Mouse (Mus musculus) limb, embryonic 15.5 days (tissue): Measurements from ENCODE around the gene Sfpq. TPM values are rescaled to one million over a fixed set of nuclear protein-coding genes. Genes with fewer than 3 reads are reported as not detected.
"Not testable (repeated sequence)": the region's sequence is repeated elsewhere in the genome, so short reads cannot be mapped to it uniquely, and the experiment has no call there.

Source experiments
- ATAC-seq: fragments of 200-750 bp; cut with Nextera tagmentation; 2 replicates; pipeline ENCODE4 v1.8.0; 2017; ENCODE audit warnings: low read depth, moderate TSS enrichment; ENCODE audit not compliant: insufficient number of reproducible peaks, low FRiP score, low TSS enrichment
- H3K27ac ChIP-seq: fragments of 300-500 bp; sonication (generic); 2 replicates; pipeline ENCODE4 v1.5.1; 2015; ENCODE audit warnings: moderate library complexity, mild to moderate bottlenecking, inconsistent platforms
- H3K27me3 ChIP-seq: fragments of 300-500 bp; sonication (generic); 2 replicates; pipeline ENCODE4 v1.6.1; 2015; ENCODE audit warnings: inconsistent platforms
- H3K36me3 ChIP-seq: fragments of 300-500 bp; sonication (generic); 2 replicates; pipeline ENCODE4 v1.6.1; 2015; ENCODE audit warnings: inconsistent platforms
- H3K4me1 ChIP-seq: fragments of 300-500 bp; sonication (generic); 2 replicates; pipeline ENCODE4 v1.6.1; 2015; ENCODE audit warnings: inconsistent platforms
- H3K4me2 ChIP-seq: fragments of 300-500 bp; sonication (generic); 2 replicates; pipeline ENCODE4 v1.6.1; 2015; ENCODE audit warnings: mild to moderate bottlenecking, inconsistent platforms
- H3K4me3 ChIP-seq: fragments of 300-500 bp; sonication (generic); 2 replicates; pipeline ENCODE4 v1.5.1; 2015; ENCODE audit warnings: mild to moderate bottlenecking, inconsistent platforms
- H3K9ac ChIP-seq: fragments of 300-500 bp; sonication (generic); 2 replicates; pipeline ENCODE4 v1.6.1; 2015; ENCODE audit warnings: inconsistent platforms
- H3K9me3 ChIP-seq: fragments of 300-500 bp; sonication (generic); 2 replicates; pipeline ENCODE4 v1.6.1; 2016; ENCODE audit warnings: inconsistent platforms
- WGBS: fragments of 180-500 bp; shearing (Covaris S2); methylation state at CpG from one replicate; pipeline ENCODE4 v1.1.7; 2015; 5-methylcytosine and 5-hydroxymethylcytosine counted together
- polyA plus RNA-seq: library from polyadenylated mRNA; unstranded; fragments of >200 nt; fragmentation: Nextera tagmentation; extraction: Ambion mirVana; gene quantifications from 2 replicates; pipeline ENCODE4 v1.2.1, GENCODE M21; 2015

Sfpq gene
- polyA plus RNA-seq, 1 experiment from 2014 or later = 71.8 TPM

DNA sequence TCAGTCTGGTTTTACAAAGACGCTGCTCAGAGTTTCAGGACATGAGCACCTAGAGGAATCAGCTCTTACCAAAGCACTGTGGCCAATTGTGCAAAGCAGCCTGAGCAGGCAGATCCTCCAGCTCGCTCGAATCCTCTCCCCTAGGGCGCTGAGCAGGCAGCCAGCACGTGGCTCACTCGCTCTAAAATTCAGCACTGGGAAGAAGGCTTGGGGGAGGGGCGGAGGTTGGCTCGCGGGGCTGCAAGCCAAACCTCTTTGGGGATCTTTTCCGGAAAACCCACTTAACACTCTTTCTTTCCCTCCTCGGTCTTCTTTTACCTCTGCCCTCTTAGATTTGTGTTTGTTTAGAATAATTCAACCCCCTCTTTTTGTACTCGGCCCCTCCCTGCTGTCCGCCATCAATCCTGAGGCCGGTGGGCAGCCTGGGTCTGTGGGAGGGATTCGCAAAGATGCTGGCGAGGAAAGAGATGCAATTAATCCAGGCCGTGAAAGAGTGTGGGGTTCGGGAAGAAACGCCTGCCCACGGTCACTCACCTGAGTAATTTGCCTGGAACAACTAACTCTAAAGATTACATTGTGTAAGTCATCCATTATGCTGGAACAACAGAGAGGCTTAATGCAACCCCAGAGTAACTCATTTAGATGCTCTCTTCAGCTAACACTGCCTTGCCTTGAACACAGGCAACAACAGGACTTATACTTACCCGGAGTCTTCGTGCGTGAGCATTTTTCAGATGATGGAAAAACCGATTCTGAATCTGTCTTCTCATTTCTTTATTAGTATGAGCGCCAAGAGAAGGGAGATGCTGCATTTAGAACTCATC lies 15.8 kb upstream of the Sfpq start:
- Histone ChIP-seq H3K4me1 (peaks cover 12% of the 10 kb centered on the region; the same call in 1 of the 2 replicates), H3K9me3 (no peaks in the 10 kb centered on the region), H3K4me3 (peak overlapping the region; percentile 31), H3K27ac (no peak overlapping the region), H3K36me3 (no peaks in the 10 kb centered on the region), H3K9ac (0 out of 2 replicates have a peak overlapping the region, but pooled peaks have one; percentile 2), H3K27me3 (no peaks in the 10 kb centered on the region), H3K4me2 (peak overlapping the region; percentile 52)
- WGBS = 17% methylated on average over 25 of the region's 25 CpGs
- no peak for ATAC-seq

DNA sequence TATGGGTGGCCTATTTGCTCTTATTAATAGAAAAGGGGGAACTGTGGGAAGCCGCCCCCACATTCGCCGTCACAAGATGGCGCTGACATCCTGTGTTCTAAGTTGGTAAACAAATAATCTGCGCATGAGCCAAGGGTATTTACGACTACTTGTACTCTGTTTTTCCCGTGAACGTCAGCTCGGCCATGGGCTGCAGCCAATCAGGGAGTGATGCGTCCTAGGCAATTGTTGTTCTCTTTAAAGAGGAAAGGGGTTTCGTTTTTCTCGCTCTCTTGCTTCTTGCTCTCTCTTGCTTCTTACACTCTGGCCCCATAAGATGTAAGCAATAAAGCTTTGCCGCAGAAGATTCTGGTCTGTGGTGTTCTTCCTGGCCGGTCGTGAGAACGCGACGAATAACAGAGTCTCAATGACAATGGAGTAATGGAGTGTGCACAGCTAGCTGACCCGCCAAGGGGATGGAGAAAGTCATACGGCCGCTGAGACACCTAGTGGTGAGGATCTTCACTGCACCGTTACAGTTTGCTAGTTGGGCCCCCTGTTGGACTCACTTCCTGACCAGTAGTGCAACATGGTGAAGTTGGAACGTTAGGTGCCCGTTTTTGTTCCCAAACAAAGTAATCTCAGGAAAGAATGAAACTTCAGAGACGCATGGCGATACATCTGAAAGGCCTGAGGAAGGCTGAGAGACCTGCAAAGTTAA lies 5.7 kb upstream of the Sfpq start:
- WGBS = 21% methylated on average over 14 of the region's 26 CpGs
- H3K27ac ChIP-seq, H3K9me3 ChIP-seq, H3K36me3 ChIP-seq, H3K27me3 ChIP-seq, H3K4me1 ChIP-seq, H3K9ac ChIP-seq, ATAC-seq: not testable (repeated sequence)
- Histone ChIP-seq H3K4me3 (peak overlapping the region; percentile 29), H3K4me2 (peak overlapping the region; percentile 31; the same call in 1 of the 2 replicates)

DNA sequence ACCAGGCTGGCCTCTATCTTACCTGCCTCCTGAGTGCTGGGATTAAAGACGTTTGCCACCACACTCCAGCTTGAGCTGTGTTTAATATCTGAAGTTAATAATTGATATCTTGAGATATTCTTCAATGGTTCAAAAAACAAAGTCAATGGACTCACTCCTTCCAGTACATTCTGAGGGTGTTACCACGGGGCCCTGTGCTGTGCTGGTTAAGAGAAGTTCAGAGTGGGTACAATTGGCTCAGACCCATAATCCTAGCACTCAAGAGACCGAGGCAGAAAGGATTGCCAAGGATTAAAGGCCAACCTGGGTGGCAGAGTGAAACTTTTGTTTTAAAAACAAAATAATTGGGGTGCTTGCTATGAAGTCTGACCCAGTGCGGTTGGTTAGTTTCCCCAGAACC lies 4.8 kb upstream of the Sfpq start:
- 86% methylated on average over 4 of the region's 4 CpGs for WGBS
- H3K9me3 ChIP-seq = no peaks in the 10 kb centered on the region
- ATAC-seq = no peak
- no peak overlapping the region for H3K4me3 ChIP-seq
- H3K4me1 ChIP-seq = peaks cover 7% of the 10 kb centered on the region
- H3K36me3 ChIP-seq = no peaks in the 10 kb centered on the region
- H3K4me2 ChIP-seq = no peak overlapping the region
- H3K27me3 ChIP-seq = no peaks in the 10 kb centered on the region
- H3K9ac ChIP-seq = no peak overlapping the region
- no peak overlapping the region for H3K27ac ChIP-seq

DNA sequence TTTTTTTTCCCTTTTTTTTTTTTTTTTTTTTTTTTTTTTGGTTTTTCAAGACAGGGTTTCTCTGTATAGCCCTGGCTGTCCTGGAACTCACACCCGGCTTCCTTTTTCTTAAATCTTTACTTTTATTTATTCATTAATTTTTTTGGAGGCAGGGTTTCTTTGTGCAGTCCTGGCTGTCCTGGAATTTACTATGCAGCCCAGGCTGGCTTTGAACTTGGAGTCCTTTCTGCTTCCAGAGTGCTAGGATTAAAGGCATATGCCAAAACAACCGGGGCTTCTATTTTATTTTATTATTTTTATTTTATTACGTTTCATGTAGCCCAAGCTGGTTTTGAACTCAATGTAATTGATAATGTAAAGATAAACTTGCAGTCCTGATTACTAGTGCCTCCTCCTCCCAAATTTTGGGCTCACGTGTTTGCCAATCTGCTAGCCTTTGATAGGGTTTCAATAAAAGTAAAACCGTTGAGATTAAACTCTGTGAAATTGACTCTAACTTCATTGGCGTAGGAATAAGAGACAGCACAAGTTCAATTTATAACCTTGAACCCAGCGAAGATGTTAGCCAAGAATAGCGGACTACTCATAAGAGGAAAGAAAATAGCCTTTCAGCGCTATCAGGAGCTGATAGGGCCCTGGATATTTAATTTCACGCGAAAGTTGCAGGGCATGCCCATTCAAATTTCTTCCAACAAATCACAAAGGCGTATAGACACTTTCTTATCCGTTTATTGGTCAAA lies 543 bp upstream of the Sfpq start:
- H3K27ac ChIP-seq = 0 out of 2 replicates have a peak overlapping the region, but pooled peaks have one; percentile 40
- peaks cover 22% of the 10 kb centered on the region for H3K4me1 ChIP-seq
- H3K4me2 ChIP-seq = peak overlapping the region; percentile 53
- no peaks in the 10 kb centered on the region for H3K27me3 ChIP-seq
- 9% methylated on average over 13 of the region's 13 CpGs for WGBS
- no peaks in the 10 kb centered on the region for H3K9me3 ChIP-seq
- H3K9ac ChIP-seq = no peak overlapping the region
- peak overlapping the region; percentile 94 for H3K4me3 ChIP-seq
- ATAC-seq = no peak
- H3K36me3 ChIP-seq = peaks cover 17% of the 10 kb centered on the region

DNA sequence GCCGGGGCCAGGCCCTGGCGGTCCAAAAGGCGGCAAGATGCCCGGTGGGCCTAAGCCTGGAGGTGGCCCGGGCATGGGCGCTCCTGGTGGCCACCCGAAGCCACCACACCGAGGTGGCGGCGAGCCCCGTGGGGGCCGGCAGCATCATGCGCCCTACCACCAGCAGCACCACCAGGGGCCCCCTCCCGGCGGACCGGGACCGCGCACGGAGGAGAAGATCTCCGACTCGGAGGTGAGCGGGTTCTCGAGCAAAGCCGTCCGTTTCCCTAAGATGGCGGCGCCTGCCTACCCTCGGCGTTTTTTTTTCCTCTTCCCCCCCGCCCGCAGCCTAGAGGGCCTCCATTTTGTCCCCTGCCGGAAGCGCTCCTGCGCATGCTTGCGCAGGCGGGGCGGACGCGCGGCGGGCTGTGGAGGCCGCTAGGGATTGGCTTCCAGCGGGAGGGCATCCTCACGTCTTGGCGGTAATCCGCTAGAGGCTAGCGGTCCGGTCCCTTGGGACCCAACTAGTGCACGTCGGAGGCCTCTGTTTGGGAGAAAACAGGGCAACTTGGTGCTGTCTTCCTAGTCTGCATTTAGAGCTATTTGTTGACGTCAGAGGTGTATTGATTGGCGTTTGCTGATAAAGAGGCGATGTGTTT lies 984 bp downstream of the Sfpq start:
- ATAC-seq = 0 out of 2 replicates have a peak, but pooled peaks have one; percentile 46
- peak overlapping the region; percentile 98 for H3K27ac ChIP-seq

DNA sequence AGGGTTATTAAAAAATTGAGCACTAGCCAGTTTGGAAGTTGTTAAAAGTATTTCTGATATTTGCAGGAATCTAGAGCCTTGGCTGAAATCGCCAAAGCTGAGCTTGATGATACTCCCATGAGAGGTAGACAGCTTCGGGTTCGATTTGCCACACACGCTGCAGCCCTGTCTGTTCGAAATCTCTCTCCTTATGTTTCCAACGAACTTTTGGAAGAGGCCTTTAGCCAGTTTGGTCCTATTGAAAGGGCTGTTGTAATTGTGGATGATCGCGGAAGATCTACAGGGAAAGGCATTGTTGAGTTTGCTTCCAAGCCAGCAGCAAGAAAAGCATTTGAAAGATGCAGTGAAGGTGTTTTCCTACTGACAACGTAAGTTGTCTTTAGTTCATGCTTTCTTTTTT lies 2.1 kb downstream of the Sfpq start:
- Histone ChIP-seq H3K4me1 (peaks cover 33% of the 10 kb centered on the region), H3K27me3 (no peaks in the 10 kb centered on the region), H3K9me3 (no peaks in the 10 kb centered on the region), H3K27ac (no peak overlapping the region), H3K9ac (peak overlapping the region; percentile 98), H3K4me3 (peak overlapping the region; percentile 94), H3K36me3 (peaks cover 42% of the 10 kb centered on the region), H3K4me2 (peak overlapping the region; percentile 71)
- WGBS = 2% methylated on average over 9 of the region's 9 CpGs
- no peak for ATAC-seq

More for the DNA sequence above, 984 bp downstream of the Sfpq start:
- Histone ChIP-seq H3K36me3 (peaks cover 31% of the 10 kb centered on the region), H3K4me2 (peak overlapping the region; percentile 71), H3K27me3 (no peaks in the 10 kb centered on the region), H3K9me3 (no peaks in the 10 kb centered on the region), H3K4me1 (peaks cover 31% of the 10 kb centered on the region), H3K4me3 (peak overlapping the region; percentile 94), H3K9ac (peak overlapping the region; percentile 98)
- WGBS = under 1% methylated on average over 50 of the region's 53 CpGs

DNA sequence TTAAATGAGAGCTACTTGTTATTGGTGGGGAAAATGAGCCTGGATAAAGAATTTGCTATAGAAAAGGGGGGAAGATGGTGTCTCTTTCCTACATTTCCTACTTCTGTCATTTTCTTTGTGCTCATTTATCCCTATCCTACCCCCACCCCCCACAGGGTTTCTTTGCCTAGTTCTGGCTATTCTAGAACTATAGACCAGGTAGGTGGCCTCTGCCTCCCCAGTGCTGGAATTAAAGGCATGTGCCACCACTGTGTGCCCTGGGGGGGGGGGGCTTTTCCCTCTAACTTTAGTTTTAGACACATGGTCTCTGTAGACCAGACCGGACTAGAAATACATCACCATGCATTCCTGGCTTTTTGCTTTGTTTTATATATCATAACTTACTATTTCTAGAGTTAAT lies 3.1 kb downstream of the Sfpq start:
- H3K36me3 ChIP-seq = peaks cover 47% of the 10 kb centered on the region
- H3K27me3 ChIP-seq = no peaks in the 10 kb centered on the region
- peak overlapping the region; percentile 94 for H3K4me3 ChIP-seq
- no peak for ATAC-seq
- WGBS = 32% methylated on average over 1 of the region's 1 CpGs
- peak overlapping the region; percentile 14; the same call in 1 of the 2 replicates for H3K9ac ChIP-seq
- H3K4me1 ChIP-seq = peaks cover 33% of the 10 kb centered on the region
- H3K9me3 ChIP-seq = no peaks in the 10 kb centered on the region
- H3K27ac ChIP-seq = no peak overlapping the region
- H3K4me2 ChIP-seq = peak overlapping the region; percentile 71

DNA sequence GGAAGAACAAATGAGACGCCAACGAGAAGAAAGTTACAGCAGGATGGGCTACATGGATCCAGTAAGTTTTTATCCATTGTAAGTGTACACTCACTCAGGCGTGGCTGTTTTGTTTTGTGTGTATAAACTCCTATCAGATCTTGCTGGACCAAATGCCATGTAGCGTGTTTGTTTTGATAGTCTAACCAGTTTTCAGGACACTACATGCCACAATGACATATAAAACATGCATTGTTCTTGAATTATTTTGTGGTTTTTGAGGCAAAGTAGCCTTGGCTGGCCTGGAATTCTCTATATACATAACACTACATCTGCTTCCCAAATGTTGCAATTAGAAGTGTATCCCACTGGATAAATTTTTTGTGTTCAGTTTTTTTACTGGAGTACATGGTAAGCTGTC lies 5.7 kb downstream of the Sfpq start:
- no peaks in the 10 kb centered on the region for H3K27me3 ChIP-seq
- no peaks in the 10 kb centered on the region for H3K9me3 ChIP-seq
- H3K36me3 ChIP-seq = peaks cover 69% of the 10 kb centered on the region
- no peak overlapping the region for H3K27ac ChIP-seq
- H3K4me2 ChIP-seq = no peak overlapping the region
- ATAC-seq = no peak
- H3K9ac ChIP-seq = no peak overlapping the region
- 83% methylated on average over 4 of the region's 4 CpGs for WGBS
- peaks cover 29% of the 10 kb centered on the region for H3K4me1 ChIP-seq
- no peak overlapping the region for H3K4me3 ChIP-seq

DNA sequence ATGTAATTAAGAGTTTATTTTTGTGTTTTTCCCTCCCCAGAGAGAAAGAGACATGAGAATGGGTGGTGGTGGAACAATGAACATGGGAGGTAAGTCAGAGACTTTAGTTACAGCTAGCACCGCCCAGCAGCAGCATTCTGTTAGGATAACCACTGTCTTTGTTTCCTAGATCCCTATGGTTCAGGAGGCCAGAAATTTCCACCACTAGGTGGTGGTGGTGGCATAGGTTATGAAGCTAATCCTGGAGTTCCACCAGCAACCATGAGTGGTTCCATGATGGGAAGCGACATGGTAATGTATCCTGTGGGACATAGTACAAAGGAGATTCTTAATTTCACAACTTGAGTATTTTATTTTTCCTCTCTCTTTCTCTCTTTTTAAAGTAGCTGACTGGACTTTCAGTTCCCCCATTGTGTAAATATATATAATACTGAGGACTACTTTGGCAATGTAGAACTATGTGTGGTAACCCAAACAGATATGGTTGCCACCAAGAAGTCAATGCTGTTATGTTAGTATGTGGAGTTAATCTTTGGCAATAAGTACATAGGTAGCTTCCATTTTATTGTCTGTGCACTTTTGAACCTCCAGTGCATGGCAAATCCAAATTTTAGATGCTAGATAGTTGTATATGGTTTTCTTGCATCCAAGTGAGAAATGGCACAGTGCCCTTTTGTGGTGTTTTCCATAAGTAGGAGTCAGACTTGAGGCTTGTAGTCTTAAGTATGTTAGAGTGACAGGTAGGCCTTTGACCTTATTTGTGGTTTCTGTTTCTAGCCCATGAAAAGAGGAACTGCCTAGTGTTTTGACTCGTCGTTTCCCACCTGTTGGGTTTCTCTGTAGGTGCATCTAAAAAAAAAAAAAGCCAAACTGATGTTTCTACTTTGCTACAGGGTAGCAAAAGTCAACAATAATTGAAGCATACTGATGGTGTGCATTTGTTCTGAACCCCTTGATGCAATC lies 6.4 kb downstream of the Sfpq start:
- H3K4me3 ChIP-seq = no peak overlapping the region
- no peak overlapping the region for H3K4me2 ChIP-seq
- no peaks in the 10 kb centered on the region for H3K9me3 ChIP-seq
- no peaks in the 10 kb centered on the region for H3K27me3 ChIP-seq
- peaks cover 29% of the 10 kb centered on the region for H3K4me1 ChIP-seq
- no peak for ATAC-seq
- WGBS = 72% methylated on average over 4 of the region's 4 CpGs
- H3K36me3 ChIP-seq = peaks cover 74% of the 10 kb centered on the region
- no peak overlapping the region for H3K9ac ChIP-seq
- H3K27ac ChIP-seq = no peak overlapping the region

DNA sequence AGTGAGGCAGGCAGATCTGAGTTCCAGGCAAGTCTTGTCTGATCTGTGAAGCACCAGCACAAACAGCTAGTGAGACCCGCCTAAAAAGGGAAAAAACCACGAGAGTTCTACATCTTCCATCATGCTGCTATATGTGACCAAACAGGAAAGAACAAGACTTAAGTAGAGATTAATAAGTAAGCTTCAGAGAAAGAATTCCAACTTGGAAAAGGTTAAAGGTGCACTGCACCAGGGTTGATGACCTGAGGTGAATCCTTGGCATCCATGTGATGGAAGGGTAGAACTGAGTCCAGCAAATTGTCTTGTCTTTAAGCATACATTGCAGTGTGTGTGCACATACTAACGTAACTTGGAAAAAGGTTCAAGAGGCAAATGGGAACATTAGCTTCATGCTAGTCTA lies 16.0 kb downstream of the Sfpq start:
- no peaks in the 10 kb centered on the region for H3K4me1 ChIP-seq
- H3K36me3 ChIP-seq = peaks cover 70% of the 10 kb centered on the region
- H3K27ac ChIP-seq = no peak overlapping the region
- no peak overlapping the region for H3K4me3 ChIP-seq
- H3K9ac ChIP-seq = no peak overlapping the region
- no peak for ATAC-seq
- no peak overlapping the region for H3K4me2 ChIP-seq
- no peaks in the 10 kb centered on the region for H3K27me3 ChIP-seq
- no peaks in the 10 kb centered on the region for H3K9me3 ChIP-seq
- 89% methylated on average over 3 of the region's 3 CpGs for WGBS
